Mouse (Mus musculus): ENCODE results near the gene 4933428G20Rik. TPM values are rescaled to one million over a fixed set of nuclear protein-coding genes. Genes with fewer than 3 reads are reported as not detected.

The 4933428G20Rik gene
- polyA plus RNA-seq, 1 experiment: not detected

DNA sequence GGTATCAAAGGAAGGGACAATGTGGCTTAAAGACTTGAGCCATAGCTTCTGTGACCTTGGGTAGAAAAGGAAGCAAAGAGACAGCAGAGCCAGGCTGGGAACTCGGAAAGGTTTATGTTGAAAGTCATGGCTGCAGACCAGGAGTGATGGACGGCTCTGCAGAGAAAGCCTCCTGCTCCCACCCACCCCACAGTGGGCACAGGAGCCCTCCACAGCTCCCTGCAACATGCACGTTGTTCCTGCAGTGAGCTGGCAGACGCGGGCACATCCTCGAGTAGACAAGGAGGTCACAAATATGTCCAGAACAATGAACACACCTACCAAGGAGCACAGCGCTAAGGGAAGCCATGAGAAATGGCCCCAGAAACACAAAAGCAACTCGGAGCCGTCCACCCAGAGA lies 43.7 kb upstream of the 4933428G20Rik start:
- H3K36me3 ChIP-seq (ENCODE audit: control insufficient read depth, insufficient read depth, low read length): no peaks in the 10 kb centered on the region
- TF ChIP-seq CTCF (IDR thresholded peaks at IDR 0.05; ENCODE audit: borderline replicate concordance, control insufficient read depth, extremely low read depth, insufficient read depth, low read length, poor library complexity) (no peak), POLR2A (IDR thresholded peaks at IDR 0.05; ENCODE audit: control insufficient read depth, extremely low read depth, insufficient read depth, low read length, poor library complexity) (no peak)
- H3K4me1 ChIP-seq (replicated peaks; ENCODE audit: control insufficient read depth, insufficient read depth, low read length): peaks cover 11% of the 10 kb centered on the region
- H3K4me3 ChIP-seq (ENCODE audit: control insufficient read depth, insufficient read depth, low read length): no peak overlapping the region
- peaks cover 22% of the 10 kb centered on the region for H3K27me3 ChIP-seq (ENCODE audit: control insufficient read depth, insufficient read depth, low read length)
- DNase-seq: no peak
- WGBS: 91% methylated on average over 9 of the region's 9 CpGs
- no peak overlapping the region for H3K27ac ChIP-seq (ENCODE audit: control insufficient read depth, insufficient read depth, low read length)

DNA sequence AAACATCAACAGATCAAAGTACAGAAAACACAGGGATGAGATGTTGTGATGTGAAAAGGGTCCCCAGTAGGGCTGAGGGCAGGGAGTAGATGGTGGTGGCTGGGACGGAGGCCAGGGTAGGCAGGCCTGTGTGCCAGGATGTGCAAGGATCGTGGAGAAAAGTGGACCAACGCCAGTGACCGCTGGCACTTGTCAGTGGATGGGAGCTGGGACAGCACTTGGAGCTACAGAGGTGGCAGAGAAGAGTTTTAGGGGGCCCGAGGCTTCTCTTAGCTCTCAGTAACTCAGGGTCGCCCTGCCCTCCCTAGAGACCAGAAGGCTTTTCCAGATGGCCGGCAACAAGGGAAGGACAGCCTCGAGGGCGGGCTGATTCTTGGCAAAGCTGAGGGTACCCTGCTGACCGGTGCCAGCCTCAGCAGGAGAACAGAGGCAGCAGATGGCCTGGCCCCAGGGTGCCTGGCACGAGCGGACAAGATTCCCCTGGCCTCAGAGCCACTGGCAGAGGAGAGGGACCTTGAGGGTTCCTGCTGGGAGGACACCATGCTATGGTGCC lies 43.1 kb upstream of the 4933428G20Rik start:
- DNase-seq: no peak
- peaks cover 22% of the 10 kb centered on the region for H3K27me3 ChIP-seq (ENCODE audit: control insufficient read depth, insufficient read depth, low read length)
- TF ChIP-seq POLR2A (IDR thresholded peaks at IDR 0.05; ENCODE audit: control insufficient read depth, extremely low read depth, insufficient read depth, low read length, poor library complexity) (no peak), CTCF (IDR thresholded peaks at IDR 0.05; ENCODE audit: borderline replicate concordance, control insufficient read depth, extremely low read depth, insufficient read depth, low read length, poor library complexity) (no peak)

DNA sequence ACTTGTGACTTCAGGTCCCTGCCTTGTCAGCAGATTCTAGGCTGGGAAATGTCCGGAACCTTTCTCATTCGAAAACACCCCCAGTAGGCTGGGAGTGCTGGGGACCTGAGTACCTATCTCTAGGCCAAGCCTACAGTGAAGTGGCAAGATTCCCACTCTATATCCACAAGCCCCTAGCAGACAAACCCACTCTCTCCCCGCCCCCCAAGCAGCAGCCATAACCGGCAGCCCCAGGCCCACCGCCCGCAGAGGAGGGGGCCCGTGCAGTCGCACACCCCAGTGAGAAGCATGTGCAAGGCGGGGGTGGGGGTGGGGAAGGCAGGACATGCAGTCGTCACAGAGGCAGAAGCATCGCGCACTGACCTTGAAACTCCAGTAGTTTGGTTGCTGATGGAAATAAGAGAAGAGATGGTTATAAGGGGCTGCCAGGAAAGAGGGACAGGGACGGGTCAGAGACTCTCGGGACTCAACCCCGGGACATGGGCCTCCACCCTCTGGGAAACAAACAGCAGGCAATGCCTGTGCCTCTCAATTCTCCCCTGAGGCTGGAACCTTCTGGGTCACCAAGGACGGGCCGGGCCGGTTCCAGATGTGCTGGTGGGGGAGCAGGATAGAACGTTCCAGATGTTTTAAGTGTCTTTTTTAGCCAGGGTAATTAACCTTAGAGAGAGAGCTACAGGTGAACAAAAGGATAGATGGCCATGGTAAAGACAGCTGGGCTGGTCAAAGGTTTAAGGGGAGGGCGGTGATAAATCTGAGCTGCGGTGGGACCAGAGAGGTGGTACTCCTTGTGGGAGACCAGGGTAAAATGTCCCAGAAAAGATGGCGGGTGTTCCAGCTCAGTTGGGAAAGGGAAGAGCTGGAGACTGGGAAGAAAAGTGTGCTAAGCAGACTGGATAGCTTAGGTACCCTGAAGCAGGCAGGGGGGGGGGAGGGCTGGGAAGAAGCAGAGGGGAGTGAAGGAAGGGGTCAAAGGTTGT lies 42.3 kb upstream of the 4933428G20Rik start:
- Histone ChIP-seq H3K36me3 (ENCODE audit: control insufficient read depth, insufficient read depth, low read length) (no peaks in the 10 kb centered on the region), H3K27me3 (ENCODE audit: control insufficient read depth, insufficient read depth, low read length) (peaks cover 25% of the 10 kb centered on the region), H3K4me1 (replicated peaks; ENCODE audit: control insufficient read depth, insufficient read depth, low read length) (peaks cover 11% of the 10 kb centered on the region), H3K4me3 (ENCODE audit: control insufficient read depth, insufficient read depth, low read length) (no peak overlapping the region), H3K27ac (ENCODE audit: control insufficient read depth, insufficient read depth, low read length) (no peak overlapping the region)
- no peak for DNase-seq
- WGBS: 97% methylated on average over 22 of the region's 22 CpGs
- TF ChIP-seq CTCF (IDR thresholded peaks at IDR 0.05; ENCODE audit: borderline replicate concordance, control insufficient read depth, extremely low read depth, insufficient read depth, low read length, poor library complexity) (no peak), POLR2A (IDR thresholded peaks at IDR 0.05; ENCODE audit: control insufficient read depth, extremely low read depth, insufficient read depth, low read length, poor library complexity) (no peak)

More for the DNA sequence above, 43.1 kb upstream of the 4933428G20Rik start:
- peaks cover 11% of the 10 kb centered on the region for H3K4me1 ChIP-seq (replicated peaks; ENCODE audit: control insufficient read depth, insufficient read depth, low read length)
- H3K36me3 ChIP-seq (ENCODE audit: control insufficient read depth, insufficient read depth, low read length): no peaks in the 10 kb centered on the region
- no peak overlapping the region for H3K4me3 ChIP-seq (ENCODE audit: control insufficient read depth, insufficient read depth, low read length)
- WGBS: 89% methylated on average over 12 of the region's 12 CpGs
- H3K27ac ChIP-seq (ENCODE audit: control insufficient read depth, insufficient read depth, low read length): no peak overlapping the region

DNA sequence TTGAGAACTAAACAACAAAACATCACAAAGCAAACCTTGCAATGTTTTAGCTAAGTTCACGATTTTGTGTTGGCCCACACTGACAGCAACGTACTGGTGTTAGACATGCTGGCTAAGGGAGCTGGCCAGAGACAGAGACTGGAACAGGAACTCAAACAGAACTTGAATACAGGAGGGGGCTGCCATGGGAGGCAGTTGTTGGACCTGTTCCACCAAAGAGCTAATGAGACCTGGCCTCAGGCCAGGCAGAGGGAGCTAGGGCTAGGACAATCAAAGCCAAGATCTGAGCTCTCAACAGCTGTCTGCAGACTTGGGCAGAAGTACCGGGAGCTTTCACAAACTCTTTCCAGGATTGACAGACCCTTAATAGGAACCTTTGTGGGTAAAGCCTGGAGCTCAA lies 40.5 kb upstream of the 4933428G20Rik start:
- TF ChIP-seq CTCF (IDR thresholded peaks at IDR 0.05; ENCODE audit: borderline replicate concordance, control insufficient read depth, extremely low read depth, insufficient read depth, low read length, poor library complexity) (no peak), POLR2A (IDR thresholded peaks at IDR 0.05; ENCODE audit: control insufficient read depth, extremely low read depth, insufficient read depth, low read length, poor library complexity) (no peak)
- Histone ChIP-seq H3K27me3 (ENCODE audit: control insufficient read depth, insufficient read depth, low read length) (peaks cover 19% of the 10 kb centered on the region; the same call in 1 of the 2 replicates), H3K27ac (ENCODE audit: control insufficient read depth, insufficient read depth, low read length) (no peak overlapping the region), H3K4me1 (replicated peaks; ENCODE audit: control insufficient read depth, insufficient read depth, low read length) (peaks cover 3% of the 10 kb centered on the region), H3K4me3 (ENCODE audit: control insufficient read depth, insufficient read depth, low read length) (no peak overlapping the region), H3K36me3 (ENCODE audit: control insufficient read depth, insufficient read depth, low read length) (no peaks in the 10 kb centered on the region)
- WGBS: 39% methylated on average over 3 of the region's 3 CpGs
- no peak for DNase-seq

DNA sequence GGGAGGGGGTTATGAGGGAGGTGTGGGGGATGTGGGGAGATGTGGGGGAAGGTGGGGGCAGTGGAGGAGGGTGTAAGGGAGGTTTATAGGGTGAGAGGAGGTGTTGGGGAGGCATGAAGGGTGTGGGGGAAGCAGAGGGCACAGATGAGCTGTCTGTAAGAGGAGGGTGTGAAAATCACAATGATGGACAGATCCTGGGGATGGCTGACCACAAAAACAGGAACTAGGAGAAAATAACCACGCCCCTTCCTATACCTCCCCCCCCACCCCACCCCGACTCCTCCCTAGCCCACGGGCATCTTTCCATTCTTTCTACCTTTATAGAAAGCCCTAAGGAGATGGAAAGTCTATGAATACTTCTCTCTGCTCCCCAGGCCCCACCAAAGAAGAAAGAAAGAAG lies 40.0 kb upstream of the 4933428G20Rik start:
- H3K27ac ChIP-seq (ENCODE audit: control insufficient read depth, insufficient read depth, low read length): no peak overlapping the region
- peaks cover 4% of the 10 kb centered on the region for H3K4me1 ChIP-seq (replicated peaks; ENCODE audit: control insufficient read depth, insufficient read depth, low read length)
- no peaks in the 10 kb centered on the region for H3K36me3 ChIP-seq (ENCODE audit: control insufficient read depth, insufficient read depth, low read length)
- TF ChIP-seq CTCF (IDR thresholded peaks at IDR 0.05; ENCODE audit: borderline replicate concordance, control insufficient read depth, extremely low read depth, insufficient read depth, low read length, poor library complexity): no peak
- TF ChIP-seq POLR2A (IDR thresholded peaks at IDR 0.05; ENCODE audit: control insufficient read depth, extremely low read depth, insufficient read depth, low read length, poor library complexity): no peak
- H3K4me3 ChIP-seq (ENCODE audit: control insufficient read depth, insufficient read depth, low read length): no peak overlapping the region
- no peak for DNase-seq
- H3K27me3 ChIP-seq (ENCODE audit: control insufficient read depth, insufficient read depth, low read length): peaks cover 16% of the 10 kb centered on the region; the same call in 1 of the 2 replicates
- 6% methylated on average over 3 of the region's 3 CpGs for WGBS

DNA sequence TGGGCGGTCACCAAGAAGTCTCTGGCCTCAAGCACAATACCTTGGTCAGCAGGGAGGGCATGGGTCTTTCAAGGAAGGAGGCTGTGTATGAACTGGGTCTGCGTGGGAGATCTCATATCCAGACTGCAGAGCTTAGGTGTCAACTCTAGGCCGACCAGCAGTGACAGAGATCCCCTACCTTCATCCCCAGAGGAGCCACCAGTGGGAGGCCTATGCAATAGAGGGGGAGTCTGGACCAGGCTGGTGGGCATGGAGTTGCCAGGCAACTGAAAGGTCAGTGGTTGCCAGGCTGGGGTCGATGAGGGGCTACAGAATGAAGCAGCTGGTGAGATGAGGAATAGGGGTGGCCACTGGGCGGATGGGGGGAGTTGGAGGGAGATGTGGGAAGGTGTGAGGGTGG lies 39.5 kb upstream of the 4933428G20Rik start:
- no peaks in the 10 kb centered on the region for H3K36me3 ChIP-seq (ENCODE audit: control insufficient read depth, insufficient read depth, low read length)
- peaks cover 10% of the 10 kb centered on the region for H3K4me1 ChIP-seq (replicated peaks; ENCODE audit: control insufficient read depth, insufficient read depth, low read length)
- no peak for DNase-seq
- no peak overlapping the region for H3K27ac ChIP-seq (ENCODE audit: control insufficient read depth, insufficient read depth, low read length)
- peaks cover 20% of the 10 kb centered on the region; the same call in 1 of the 2 replicates for H3K27me3 ChIP-seq (ENCODE audit: control insufficient read depth, insufficient read depth, low read length)
- 80% methylated on average over 5 of the region's 5 CpGs for WGBS
- no peak for TF ChIP-seq CTCF (IDR thresholded peaks at IDR 0.05; ENCODE audit: borderline replicate concordance, control insufficient read depth, extremely low read depth, insufficient read depth, low read length, poor library complexity)
- TF ChIP-seq POLR2A (IDR thresholded peaks at IDR 0.05; ENCODE audit: control insufficient read depth, extremely low read depth, insufficient read depth, low read length, poor library complexity): no peak
- no peak overlapping the region for H3K4me3 ChIP-seq (ENCODE audit: control insufficient read depth, insufficient read depth, low read length)
